Mouse (Mus musculus): Measurements from ENCODE around the gene Cdyl2. TPM values are rescaled to one million over a fixed set of nuclear protein-coding genes. Genes with fewer than 3 reads are reported as not detected.

Cdyl2 gene
- polyA plus RNA-seq, 1 experiment from 2014 or later = 8.2 TPM

DNA sequence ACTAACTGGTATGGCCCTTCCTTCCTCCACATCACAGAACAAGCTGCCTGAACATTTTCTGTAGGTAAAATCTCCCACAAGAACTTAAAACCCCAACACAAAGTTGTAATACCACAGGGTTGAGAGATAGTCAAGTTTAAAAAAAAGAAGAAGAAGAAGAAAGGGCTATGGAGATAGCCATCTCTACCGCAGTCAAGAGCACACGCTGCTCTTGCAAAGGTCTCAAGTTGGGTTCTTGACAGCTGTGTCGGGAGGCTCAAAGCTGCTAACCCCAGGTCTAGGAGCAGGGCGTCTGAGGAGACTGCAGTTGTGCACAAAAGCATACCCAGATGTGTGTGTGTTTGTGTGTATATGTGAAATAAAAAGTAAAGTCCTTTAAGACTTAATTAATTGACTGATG, 142.2 kb downstream of the Cdyl2 start:
- H3K4me2 ChIP-seq = no peak overlapping the region
- no peak overlapping the region for H3K4me3 ChIP-seq (replicated peaks)
- no peaks in the 10 kb centered on the region for H3K4me1 ChIP-seq (replicated peaks)
- 88% methylated on average over 4 of the region's 4 CpGs for WGBS
- H3K9ac ChIP-seq (replicated peaks) = no peak overlapping the region
- H3K36me3 ChIP-seq = no peaks in the 10 kb centered on the region
- no peaks in the 10 kb centered on the region for H3K9me3 ChIP-seq
- no peaks in the 10 kb centered on the region for H3K27me3 ChIP-seq
- ATAC-seq (ENCODE audit: insufficient number of reproducible peaks, insufficient read depth, low FRiP score, low TSS enrichment, low read depth) = no peak
- no peak overlapping the region for H3K27ac ChIP-seq

GRCm38 (mm10) chr8:116590106-116590505, 142.7 kb downstream of the Cdyl2 start:
- Histone ChIP-seq H3K4me2 (no peak overlapping the region), H3K4me3 (replicated peaks) (no peak overlapping the region), H3K4me1 (replicated peaks) (no peaks in the 10 kb centered on the region), H3K27ac (no peak overlapping the region), H3K36me3 (no peaks in the 10 kb centered on the region), H3K27me3 (no peaks in the 10 kb centered on the region), H3K9me3 (no peaks in the 10 kb centered on the region), H3K9ac (replicated peaks) (no peak overlapping the region)
- ATAC-seq (ENCODE audit: insufficient number of reproducible peaks, insufficient read depth, low FRiP score, low TSS enrichment, low read depth) = no peak
- 81% methylated on average over 14 of the region's 14 CpGs for WGBS

DNA sequence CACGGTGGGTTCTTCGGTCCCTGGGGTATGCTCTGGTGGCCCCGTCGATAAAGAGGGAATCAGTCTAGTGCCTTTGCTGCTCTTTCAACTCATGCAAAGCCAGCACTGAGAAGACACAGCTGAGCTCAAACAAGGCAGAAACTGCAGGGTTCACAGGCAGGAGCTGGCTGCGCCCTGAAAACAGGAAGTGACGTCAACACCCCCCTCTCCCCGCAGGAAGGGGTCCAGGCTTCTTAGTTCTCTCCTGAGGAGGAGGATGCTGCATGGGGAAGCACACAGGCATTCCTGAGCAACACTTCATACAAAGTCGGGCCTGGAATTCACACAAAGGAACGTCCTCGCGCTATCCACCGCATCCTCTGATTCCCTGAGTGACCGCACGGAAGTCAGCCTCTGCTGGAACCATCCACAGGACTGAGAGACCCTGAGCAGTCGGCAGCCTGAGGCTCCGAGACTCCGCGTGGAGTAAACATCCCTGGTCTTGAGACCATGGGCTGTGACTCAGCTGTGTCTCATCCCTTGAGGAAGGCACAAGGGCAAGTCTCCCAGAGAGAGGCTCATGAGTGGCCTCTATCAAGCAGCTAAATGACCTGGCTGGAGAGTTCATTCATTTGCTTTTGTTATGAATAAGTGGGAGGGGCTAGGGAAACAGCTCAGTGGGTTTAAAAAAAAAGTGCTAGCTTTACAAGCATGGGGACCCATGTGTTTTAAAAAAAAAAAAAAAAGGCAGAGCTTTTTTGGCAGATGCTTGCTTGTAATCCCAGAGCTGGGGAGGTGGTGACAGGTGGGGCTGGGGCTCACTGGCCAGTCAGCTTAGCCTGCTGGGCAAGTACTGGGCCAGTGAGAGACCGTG, 144.9 kb downstream of the Cdyl2 start:
- H3K9me3 ChIP-seq = no peaks in the 10 kb centered on the region

DNA sequence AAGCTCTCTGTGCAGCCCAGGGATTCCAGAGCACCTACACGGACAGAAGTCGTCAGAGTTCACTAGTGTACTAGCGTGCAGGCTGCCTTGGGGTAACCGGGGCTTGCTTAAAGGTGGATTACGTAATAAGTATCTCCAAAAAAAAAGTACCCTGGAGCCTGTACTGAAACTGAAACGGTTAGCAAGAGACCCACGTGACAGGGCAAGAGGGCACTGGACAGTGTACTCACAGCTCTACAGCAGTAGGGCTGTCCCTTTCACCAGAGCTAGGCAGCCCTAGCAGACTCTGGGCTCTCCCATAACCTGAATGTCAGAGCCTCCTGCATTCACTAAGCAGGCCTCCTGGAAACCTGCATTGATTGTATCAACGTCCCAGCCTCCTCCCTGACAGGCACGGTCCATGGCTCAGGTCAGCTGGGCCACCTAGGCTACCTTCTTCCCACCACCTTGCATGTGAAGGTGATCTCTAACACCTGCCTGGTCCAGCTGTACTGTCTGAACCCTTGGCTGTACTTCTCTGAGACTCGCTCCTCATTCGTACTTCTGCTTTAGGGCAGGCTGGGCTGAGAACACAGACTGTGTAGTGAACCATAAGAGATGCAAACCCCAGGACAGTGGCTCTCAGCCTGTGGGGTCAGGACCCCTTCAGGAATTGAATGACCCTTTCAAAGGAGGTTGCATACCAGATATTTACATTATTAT, 151.3 kb downstream of the Cdyl2 start:
- H3K4me3 ChIP-seq (replicated peaks) = no peak overlapping the region
- H3K36me3 ChIP-seq = 0 out of 2 replicates have a peak, but pooled peaks cover 9% of the 10 kb centered on the region
- 81% methylated on average over 11 of the region's 11 CpGs for WGBS
- H3K9me3 ChIP-seq = no peaks in the 10 kb centered on the region
- no peak overlapping the region for H3K9ac ChIP-seq (replicated peaks)
- H3K27ac ChIP-seq = no peak overlapping the region
- no peak for ATAC-seq (ENCODE audit: insufficient number of reproducible peaks, insufficient read depth, low FRiP score, low TSS enrichment, low read depth)
- H3K4me1 ChIP-seq (replicated peaks) = no peaks in the 10 kb centered on the region
- H3K27me3 ChIP-seq = no peaks in the 10 kb centered on the region
- H3K4me2 ChIP-seq = no peak overlapping the region

More for the DNA sequence above, 144.9 kb downstream of the Cdyl2 start:
- WGBS = 90% methylated on average over 19 of the region's 19 CpGs
- no peak overlapping the region for H3K4me2 ChIP-seq
- H3K36me3 ChIP-seq = 0 out of 2 replicates have a peak, but pooled peaks cover 4% of the 10 kb centered on the region
- H3K4me3 ChIP-seq (replicated peaks) = no peak overlapping the region
- H3K9ac ChIP-seq (replicated peaks) = no peak overlapping the region
- no peaks in the 10 kb centered on the region for H3K4me1 ChIP-seq (replicated peaks)
- H3K27me3 ChIP-seq = no peaks in the 10 kb centered on the region
- ATAC-seq (ENCODE audit: insufficient number of reproducible peaks, insufficient read depth, low FRiP score, low TSS enrichment, low read depth) = no peak
- no peak overlapping the region for H3K27ac ChIP-seq

DNA sequence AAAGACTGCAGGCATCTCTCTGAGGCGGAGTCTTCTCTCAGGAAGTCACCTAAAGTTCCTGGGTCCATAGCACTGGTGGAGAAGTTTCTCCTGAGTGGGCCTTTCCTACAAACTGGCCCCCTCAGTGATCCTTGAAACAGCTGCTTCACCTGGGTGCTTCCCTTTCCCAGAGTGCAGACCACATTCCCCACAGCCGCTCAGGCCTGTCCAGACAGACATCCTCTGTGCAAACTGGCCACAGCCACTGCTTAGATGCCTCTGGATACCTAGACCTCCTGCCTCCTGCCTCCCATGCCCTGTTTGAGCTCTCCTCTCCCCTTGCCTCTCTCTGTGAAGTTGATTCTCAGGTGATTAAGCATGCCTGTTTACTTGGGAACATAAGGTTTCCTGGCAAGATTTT, 156.1 kb downstream of the Cdyl2 start:
- H3K4me1 ChIP-seq (replicated peaks) = no peaks in the 10 kb centered on the region
- no peaks in the 10 kb centered on the region for H3K27me3 ChIP-seq
- H3K9ac ChIP-seq (replicated peaks) = no peak overlapping the region
- no peak overlapping the region for H3K27ac ChIP-seq
- H3K4me3 ChIP-seq (replicated peaks) = no peak overlapping the region
- WGBS = 84% methylated on average over 2 of the region's 2 CpGs
- H3K9me3 ChIP-seq = no peaks in the 10 kb centered on the region
- H3K4me2 ChIP-seq = no peak overlapping the region
- ATAC-seq (ENCODE audit: insufficient number of reproducible peaks, insufficient read depth, low FRiP score, low TSS enrichment, low read depth) = no peak
- no peaks in the 10 kb centered on the region for H3K36me3 ChIP-seq

DNA sequence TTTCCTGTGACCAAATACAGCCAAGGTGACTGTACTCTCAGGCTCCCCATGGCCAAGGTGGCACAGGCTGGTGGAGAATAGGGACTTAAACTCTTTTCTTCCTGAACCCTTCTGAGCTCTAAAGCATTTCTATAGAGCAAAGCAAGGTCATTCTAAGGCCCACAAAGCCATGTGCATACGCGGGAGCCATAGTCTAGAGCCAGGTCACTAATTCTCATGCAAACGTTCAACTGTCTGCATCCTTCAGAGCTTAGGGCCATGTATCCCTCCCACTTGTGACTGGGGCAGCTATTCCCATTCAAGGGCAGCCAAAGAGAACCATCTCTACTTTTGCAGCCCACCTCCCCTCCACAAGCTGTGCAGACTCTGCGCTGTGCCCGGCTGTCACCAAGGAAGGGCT, 159.7 kb downstream of the Cdyl2 start:
- Histone ChIP-seq H3K4me1 (replicated peaks) (no peaks in the 10 kb centered on the region), H3K27me3 (no peaks in the 10 kb centered on the region), H3K9me3 (no peaks in the 10 kb centered on the region), H3K27ac (no peak overlapping the region), H3K4me2 (no peak overlapping the region), H3K36me3 (no peaks in the 10 kb centered on the region), H3K4me3 (replicated peaks) (no peak overlapping the region), H3K9ac (replicated peaks) (no peak overlapping the region)
- 91% methylated on average over 5 of the region's 5 CpGs for WGBS
- no peak for ATAC-seq (ENCODE audit: insufficient number of reproducible peaks, insufficient read depth, low FRiP score, low TSS enrichment, low read depth)

- H3K36me3 ChIP-seq = no peaks in the 10 kb centered on the region
- no peak overlapping the region for H3K9ac ChIP-seq (replicated peaks)
- H3K4me1 ChIP-seq (replicated peaks) = no peaks in the 10 kb centered on the region
- H3K9me3 ChIP-seq = peaks cover 4% of the 10 kb centered on the region; the same call in 1 of the 2 replicates
- ATAC-seq (ENCODE audit: insufficient number of reproducible peaks, insufficient read depth, low FRiP score, low TSS enrichment, low read depth) = no peak
- H3K4me2 ChIP-seq = no peak overlapping the region
- H3K4me3 ChIP-seq (replicated peaks) = no peak overlapping the region
- no peaks in the 10 kb centered on the region for H3K27me3 ChIP-seq
- H3K27ac ChIP-seq = no peak overlapping the region
- WGBS = 79% methylated on average over 3 of the region's 3 CpGs
These were observed 180.0 kb downstream of the Cdyl2 start for GRCm38 (mm10) chr8:116552778-116553177.

DNA sequence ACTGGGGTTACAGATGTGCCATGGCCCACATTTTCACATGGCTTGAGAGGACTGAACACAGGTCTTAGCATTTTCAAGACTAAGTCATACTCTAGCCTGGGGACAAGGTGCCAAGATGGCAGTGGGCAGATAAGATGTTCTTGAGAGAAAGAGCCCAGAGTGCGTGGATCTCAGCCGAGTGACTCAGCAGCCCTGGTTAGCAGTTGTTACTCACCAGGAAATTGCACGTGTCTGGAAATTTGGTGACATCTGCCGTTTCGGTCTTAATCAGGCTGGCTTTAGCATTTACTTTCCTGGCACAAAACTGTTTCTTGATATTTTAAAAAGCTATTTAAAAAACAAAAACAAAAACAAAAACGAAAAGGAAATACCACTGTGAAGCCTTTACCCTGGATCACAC, 180.5 kb downstream of the Cdyl2 start:
- H3K27me3 ChIP-seq = no peaks in the 10 kb centered on the region
- H3K36me3 ChIP-seq = no peaks in the 10 kb centered on the region
- no peak overlapping the region for H3K27ac ChIP-seq
- 84% methylated on average over 6 of the region's 6 CpGs for WGBS
- ATAC-seq (ENCODE audit: insufficient number of reproducible peaks, insufficient read depth, low FRiP score, low TSS enrichment, low read depth) = no peak
- no peak overlapping the region for H3K4me2 ChIP-seq
- H3K4me1 ChIP-seq (replicated peaks) = no peaks in the 10 kb centered on the region
- no peak overlapping the region for H3K4me3 ChIP-seq (replicated peaks)
- no peak overlapping the region for H3K9ac ChIP-seq (replicated peaks)
- H3K9me3 ChIP-seq = peaks cover 4% of the 10 kb centered on the region; the same call in 1 of the 2 replicates

GRCm38 (mm10) chr8:116543366-116543765, 189.4 kb downstream of the Cdyl2 start:
- H3K9ac ChIP-seq (replicated peaks) = no peak overlapping the region
- H3K27me3 ChIP-seq = no peaks in the 10 kb centered on the region
- H3K36me3 ChIP-seq = no peaks in the 10 kb centered on the region
- H3K4me3 ChIP-seq (replicated peaks) = no peak overlapping the region
- no peak for ATAC-seq (ENCODE audit: insufficient number of reproducible peaks, insufficient read depth, low FRiP score, low TSS enrichment, low read depth)
- no peak overlapping the region for H3K4me2 ChIP-seq
- 76% methylated on average over 1 of the region's 1 CpGs for WGBS
- H3K4me1 ChIP-seq (replicated peaks) = no peaks in the 10 kb centered on the region
- no peak overlapping the region for H3K27ac ChIP-seq
- H3K9me3 ChIP-seq = no peaks in the 10 kb centered on the region

- Histone ChIP-seq H3K9ac (replicated peaks) (no peak overlapping the region), H3K27me3 (no peaks in the 10 kb centered on the region), H3K9me3 (no peaks in the 10 kb centered on the region), H3K4me2 (no peak overlapping the region), H3K4me1 (replicated peaks) (no peaks in the 10 kb centered on the region), H3K36me3 (no peaks in the 10 kb centered on the region), H3K27ac (no peak overlapping the region), H3K4me3 (replicated peaks) (no peak overlapping the region)
- ATAC-seq (ENCODE audit: insufficient number of reproducible peaks, insufficient read depth, low FRiP score, low TSS enrichment, low read depth) = no peak
- 91% methylated on average over 5 of the region's 5 CpGs for WGBS
These were observed 189.9 kb downstream of the Cdyl2 start for GRCm38 (mm10) chr8:116542842-116543241.

GRCm38 (mm10) chr8:116540136-116540535, 192.7 kb downstream of the Cdyl2 start:
- Histone ChIP-seq H3K9ac (replicated peaks) (no peak overlapping the region), H3K4me3 (replicated peaks) (no peak overlapping the region), H3K9me3 (no peaks in the 10 kb centered on the region), H3K4me2 (no peak overlapping the region), H3K36me3 (no peaks in the 10 kb centered on the region), H3K27me3 (0 out of 2 replicates have a peak, but pooled peaks cover 4% of the 10 kb centered on the region), H3K27ac (no peak overlapping the region), H3K4me1 (replicated peaks) (no peaks in the 10 kb centered on the region)
- no peak for ATAC-seq (ENCODE audit: insufficient number of reproducible peaks, insufficient read depth, low FRiP score, low TSS enrichment, low read depth)
- 86% methylated on average over 1 of the region's 1 CpGs for WGBS
